Mouse (Mus musculus): ENCODE measurements at regions not wholly inside any gene's neighbourhood (a gene's known extent, or its start where the extent isn't known, plus 50 kb on each side); places are given as distances from the start of the nearest gene placed in this dataset.

GRCm38 (mm10) chr3:119653007-119653565 is 131.2 kb downstream of the Ptbp2 start:
- DNase-seq (ENCODE audit: low spot score in 2 of 2): no peak

- DNase-seq (ENCODE audit: low spot score in 2 of 2): no peak
Observed at GRCm38 (mm10) chr3:119638633-119639032, 145.6 kb downstream of the Ptbp2 start.

- no peak for DNase-seq (ENCODE audit: low spot score in 2 of 2)
Observed at GRCm38 (mm10) chr3:119635641-119636040, 148.6 kb downstream of the Ptbp2 start.

GRCm38 (mm10) chr3:119633516-119633915 is 150.8 kb downstream of the Ptbp2 start:
- DNase-seq (ENCODE audit: low spot score in 2 of 2): no peak

GRCm38 (mm10) chr3:119606116-119606515 is 178.2 kb downstream of the Ptbp2 start:
- DNase-seq (ENCODE audit: low spot score in 2 of 2): no peak

GRCm38 (mm10) chr3:119588872-119589416 is 195.3 kb downstream of the Ptbp2 start:
- no peak for DNase-seq (ENCODE audit: low spot score in 2 of 2)

- DNase-seq (ENCODE audit: low spot score in 2 of 2): no peak
Observed at GRCm38 (mm10) chr3:119587971-119588370, 196.3 kb downstream of the Ptbp2 start.

GRCm38 (mm10) chr3:119575516-119575915 is 208.8 kb downstream of the Ptbp2 start:
- DNase-seq (ENCODE audit: low spot score in 2 of 2): no peak

- DNase-seq (ENCODE audit: low spot score in 2 of 2): no peak
Observed at GRCm38 (mm10) chr3:119537884-119538283, 246.4 kb downstream of the Ptbp2 start.

GRCm38 (mm10) chr3:119524510-119525123 is 259.6 kb downstream of the Ptbp2 start:
- DNase-seq (ENCODE audit: low spot score in 2 of 2): no peak

GRCm38 (mm10) chr3:119512596-119512995 is 271.7 kb downstream of the Ptbp2 start:
- DNase-seq (ENCODE audit: low spot score in 2 of 2): no peak

GRCm38 (mm10) chr3:119509132-119509531 is 275.1 kb downstream of the Ptbp2 start:
- no peak for DNase-seq (ENCODE audit: low spot score in 2 of 2)

- no peak for DNase-seq (ENCODE audit: low spot score in 2 of 2)
Observed at GRCm38 (mm10) chr3:119503471-119503972, 280.7 kb downstream of the Ptbp2 start.

GRCm38 (mm10) chr3:119498711-119499110 is 285.6 kb downstream of the Ptbp2 start:
- DNase-seq (ENCODE audit: low spot score in 2 of 2): peak; percentile 6 to 26

- no peak for DNase-seq (ENCODE audit: low spot score in 2 of 2)
Observed at GRCm38 (mm10) chr3:119497880-119498279, 286.4 kb downstream of the Ptbp2 start.

- DNase-seq (ENCODE audit: low spot score in 2 of 2): no peak
Observed at GRCm38 (mm10) chr3:119494580-119494979, 289.7 kb downstream of the Ptbp2 start.

GRCm38 (mm10) chr3:119492627-119493026 is 291.6 kb downstream of the Ptbp2 start:
- DNase-seq (ENCODE audit: low spot score in 2 of 2): no peak

- DNase-seq (ENCODE audit: low spot score in 2 of 2): no peak
Observed at GRCm38 (mm10) chr3:119489336-119489735, 294.9 kb downstream of the Ptbp2 start.

All from adrenal gland, adult 18-20 months (tissue).